Mouse (Mus musculus): ENCODE measurements around the gene Unc5b. TPM values are rescaled to one million over a fixed set of nuclear protein-coding genes. Genes with fewer than 3 reads are reported as not detected.

Gene Unc5b
- polyA plus RNA-seq, 1 experiment from 2014 or later, result 2.8 TPM

GRCm38 (mm10) chr10:60792841-60793240, 38.5 kb downstream of the Unc5b start:
- Histone ChIP-seq H3K4me3 (no peak overlapping the region), H3K9ac (replicated peaks) (no peak overlapping the region), H3K27me3 (no peaks in the 10 kb centered on the region), H3K4me2 (replicated peaks) (no peak overlapping the region), H3K9me3 (no peaks in the 10 kb centered on the region), H3K4me1 (peaks cover 10% of the 10 kb centered on the region), H3K36me3 (no peaks in the 10 kb centered on the region), H3K27ac (replicated peaks) (no peak overlapping the region)
- no peak for ATAC-seq (replicated peaks)
- WGBS, result 22% methylated on average over 11 of the region's 11 CpGs

DNA sequence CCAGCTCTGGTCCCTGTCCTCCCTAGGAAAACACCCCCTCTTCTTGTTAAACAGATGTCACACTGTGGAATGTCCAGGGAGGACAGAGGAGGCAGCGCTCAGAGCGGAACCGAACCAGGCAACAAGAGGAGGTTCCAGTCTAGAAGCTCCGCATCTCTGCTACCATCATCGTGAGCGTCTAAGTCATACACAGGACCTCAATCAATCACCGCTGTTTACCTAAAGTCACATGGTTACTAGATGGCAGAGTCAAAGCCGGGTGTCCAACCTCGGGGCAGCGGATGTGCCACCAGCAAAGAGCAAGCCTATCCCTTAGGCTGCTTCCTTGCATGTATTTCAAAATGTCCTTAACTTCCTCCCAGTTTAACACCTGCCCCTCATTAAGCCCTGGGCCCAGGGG, 39.0 kb downstream of the Unc5b start:
- Histone ChIP-seq H3K4me1 (peaks cover 11% of the 10 kb centered on the region), H3K9ac (replicated peaks) (no peak overlapping the region), H3K9me3 (no peaks in the 10 kb centered on the region), H3K27me3 (no peaks in the 10 kb centered on the region), H3K27ac (replicated peaks) (no peak overlapping the region), H3K4me3 (no peak overlapping the region), H3K4me2 (replicated peaks) (no peak overlapping the region), H3K36me3 (no peaks in the 10 kb centered on the region)
- 75% methylated on average over 10 of the region's 10 CpGs for WGBS
- ATAC-seq (replicated peaks), result no peak

GRCm38 (mm10) chr10:60790912-60791311, 40.5 kb downstream of the Unc5b start:
- no peak overlapping the region for H3K4me2 ChIP-seq (replicated peaks)
- no peaks in the 10 kb centered on the region for H3K27me3 ChIP-seq
- H3K4me3 ChIP-seq, result no peak overlapping the region
- no peaks in the 10 kb centered on the region for H3K36me3 ChIP-seq
- no peak for ATAC-seq (replicated peaks)
- peaks cover 12% of the 10 kb centered on the region for H3K4me1 ChIP-seq
- WGBS, result 88% methylated on average over 6 of the region's 6 CpGs
- no peak overlapping the region for H3K27ac ChIP-seq (replicated peaks)
- H3K9ac ChIP-seq (replicated peaks), result no peak overlapping the region
- no peaks in the 10 kb centered on the region for H3K9me3 ChIP-seq

DNA sequence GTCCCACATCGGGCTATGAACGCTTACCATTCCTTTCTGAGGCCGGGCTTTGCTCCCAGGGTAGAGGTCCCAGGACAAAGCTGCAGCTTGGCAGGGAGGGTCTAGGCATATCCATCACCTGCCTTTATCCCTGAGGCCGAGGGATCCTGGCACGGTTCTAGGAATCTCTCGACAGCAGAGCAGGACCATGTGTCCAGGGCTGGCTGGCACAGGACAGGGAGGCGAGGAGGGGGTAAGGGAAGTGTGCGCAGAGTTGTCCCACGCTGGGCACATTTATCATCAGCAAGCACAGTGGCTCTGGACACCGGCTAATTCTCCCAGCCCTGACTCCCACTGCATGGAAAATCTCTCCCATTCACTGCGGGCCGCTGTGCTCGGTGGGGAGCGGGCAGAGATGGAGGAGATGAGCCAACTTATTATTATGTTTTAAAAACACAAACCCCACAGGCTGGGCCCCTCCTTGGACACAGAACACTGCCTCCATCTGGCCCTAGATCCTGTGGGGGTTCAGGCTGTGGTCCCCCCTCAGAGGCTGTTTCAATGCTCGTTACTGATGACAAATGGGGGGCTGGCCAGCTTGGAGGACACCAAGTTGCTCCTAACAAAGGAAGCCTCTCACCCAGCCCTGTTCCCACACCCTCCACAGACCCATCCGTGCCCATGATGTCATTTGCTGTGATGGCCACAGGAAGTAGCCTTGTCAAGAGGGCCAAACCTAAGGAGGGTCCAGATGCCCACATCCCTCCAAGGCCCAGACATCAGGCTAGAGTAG, 43.9 kb downstream of the Unc5b start:
- no peak overlapping the region for H3K4me3 ChIP-seq
- H3K36me3 ChIP-seq, result no peaks in the 10 kb centered on the region
- no peak overlapping the region for H3K9ac ChIP-seq (replicated peaks)
- no peak for ATAC-seq (replicated peaks)
- no peak overlapping the region for H3K4me2 ChIP-seq (replicated peaks)
- no peak overlapping the region for H3K27ac ChIP-seq (replicated peaks)
- H3K4me1 ChIP-seq, result 0 out of 2 replicates have a peak, but pooled peaks cover 2% of the 10 kb centered on the region
- H3K9me3 ChIP-seq, result no peaks in the 10 kb centered on the region
- WGBS, result 66% methylated on average over 16 of the region's 16 CpGs
- no peaks in the 10 kb centered on the region for H3K27me3 ChIP-seq

- ATAC-seq (replicated peaks), result no peak
- Histone ChIP-seq H3K27ac (replicated peaks) (no peak overlapping the region), H3K36me3 (no peaks in the 10 kb centered on the region), H3K9me3 (no peaks in the 10 kb centered on the region), H3K9ac (replicated peaks) (no peak overlapping the region), H3K4me2 (replicated peaks) (no peak overlapping the region), H3K4me3 (no peak overlapping the region), H3K27me3 (no peaks in the 10 kb centered on the region), H3K4me1 (peaks cover 7% of the 10 kb centered on the region; the same call in 1 of the 2 replicates)
- WGBS, result 17% methylated on average over 2 of the region's 2 CpGs
These were observed 47.8 kb downstream of the Unc5b start for GRCm38 (mm10) chr10:60783608-60784007.

DNA sequence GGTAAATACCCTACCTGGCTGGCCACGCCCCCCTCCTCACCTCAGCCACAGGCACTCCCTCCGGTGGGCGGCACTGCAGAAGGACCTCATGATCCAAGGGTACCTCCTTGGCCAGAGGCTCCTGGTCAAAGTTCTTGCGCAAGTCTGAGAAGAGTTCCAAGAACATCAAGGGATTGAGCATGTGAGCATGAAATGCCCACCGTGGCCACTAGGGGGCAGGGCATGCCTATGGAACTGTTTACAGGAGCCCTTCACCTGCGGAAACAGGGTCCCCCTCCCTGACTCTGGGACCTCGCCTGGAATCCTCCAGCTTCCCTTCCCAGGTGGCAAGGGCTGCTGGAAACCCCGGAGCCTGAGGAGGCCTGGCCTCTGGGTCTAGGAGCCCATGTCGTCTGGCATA, 51.8 kb downstream of the Unc5b start:
- Histone ChIP-seq H3K9me3 (no peaks in the 10 kb centered on the region), H3K4me3 (no peak overlapping the region), H3K27me3 (no peaks in the 10 kb centered on the region), H3K4me1 (peaks cover 5% of the 10 kb centered on the region; the same call in 1 of the 2 replicates), H3K27ac (replicated peaks) (no peak overlapping the region), H3K4me2 (replicated peaks) (peak overlapping the region; percentile 36), H3K9ac (replicated peaks) (no peak overlapping the region), H3K36me3 (no peaks in the 10 kb centered on the region)
- peak; percentile 35; the same call in 1 of the 2 replicates for ATAC-seq (replicated peaks)
- WGBS, result 10% methylated on average over 9 of the region's 9 CpGs

DNA sequence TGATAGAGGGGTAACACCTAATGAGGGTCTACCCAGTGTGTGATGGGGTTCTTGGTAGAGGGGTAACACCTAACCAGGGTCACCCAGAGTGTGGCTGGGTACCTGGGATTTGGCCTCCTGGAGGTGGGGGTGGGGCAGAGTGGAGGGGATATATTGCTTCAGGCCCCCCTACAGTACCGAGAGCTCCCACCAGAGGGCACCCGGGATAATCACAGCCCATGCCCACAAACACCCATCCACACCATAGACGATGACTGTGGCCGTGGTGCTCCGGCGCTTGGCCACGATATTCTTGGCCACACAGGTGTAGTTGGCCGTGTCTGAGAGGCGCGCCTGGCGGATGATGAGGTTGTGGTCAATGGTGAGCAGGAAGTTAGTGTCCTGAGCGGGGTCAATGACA, 52.8 kb downstream of the Unc5b start:
- H3K4me2 ChIP-seq (replicated peaks), result no peak overlapping the region
- H3K36me3 ChIP-seq, result no peaks in the 10 kb centered on the region
- no peak overlapping the region for H3K4me3 ChIP-seq
- WGBS, result 67% methylated on average over 12 of the region's 12 CpGs
- no peak overlapping the region for H3K9ac ChIP-seq (replicated peaks)
- no peak overlapping the region for H3K27ac ChIP-seq (replicated peaks)
- H3K9me3 ChIP-seq, result no peaks in the 10 kb centered on the region
- ATAC-seq (replicated peaks), result peak; percentile 18; the same call in 1 of the 2 replicates
- H3K27me3 ChIP-seq, result no peaks in the 10 kb centered on the region
- H3K4me1 ChIP-seq, result peaks cover 5% of the 10 kb centered on the region; the same call in 1 of the 2 replicates

GRCm38 (mm10) chr10:60775473-60775872, 55.9 kb downstream of the Unc5b start:
- H3K4me1 ChIP-seq, result peaks cover 5% of the 10 kb centered on the region; the same call in 1 of the 2 replicates

GRCm38 (mm10) chr10:60774616-60775015, 56.8 kb downstream of the Unc5b start:
- 97% methylated on average over 13 of the region's 13 CpGs for WGBS
- Histone ChIP-seq H3K27ac (replicated peaks) (no peak overlapping the region), H3K27me3 (no peaks in the 10 kb centered on the region), H3K4me1 (no peaks in the 10 kb centered on the region), H3K9me3 (no peaks in the 10 kb centered on the region), H3K9ac (replicated peaks) (no peak overlapping the region), H3K36me3 (no peaks in the 10 kb centered on the region), H3K4me2 (replicated peaks) (no peak overlapping the region), H3K4me3 (no peak overlapping the region)
- no peak for ATAC-seq (replicated peaks)

More at GRCm38 (mm10) chr10:60775473-60775872, 55.9 kb downstream of the Unc5b start:
- no peaks in the 10 kb centered on the region for H3K36me3 ChIP-seq
- WGBS, result 75% methylated on average over 6 of the region's 6 CpGs
- no peaks in the 10 kb centered on the region for H3K9me3 ChIP-seq
- no peak overlapping the region for H3K27ac ChIP-seq (replicated peaks)
- no peaks in the 10 kb centered on the region for H3K27me3 ChIP-seq
- no peak overlapping the region for H3K9ac ChIP-seq (replicated peaks)
- no peak for ATAC-seq (replicated peaks)
- H3K4me3 ChIP-seq, result no peak overlapping the region
- no peak overlapping the region for H3K4me2 ChIP-seq (replicated peaks)

DNA sequence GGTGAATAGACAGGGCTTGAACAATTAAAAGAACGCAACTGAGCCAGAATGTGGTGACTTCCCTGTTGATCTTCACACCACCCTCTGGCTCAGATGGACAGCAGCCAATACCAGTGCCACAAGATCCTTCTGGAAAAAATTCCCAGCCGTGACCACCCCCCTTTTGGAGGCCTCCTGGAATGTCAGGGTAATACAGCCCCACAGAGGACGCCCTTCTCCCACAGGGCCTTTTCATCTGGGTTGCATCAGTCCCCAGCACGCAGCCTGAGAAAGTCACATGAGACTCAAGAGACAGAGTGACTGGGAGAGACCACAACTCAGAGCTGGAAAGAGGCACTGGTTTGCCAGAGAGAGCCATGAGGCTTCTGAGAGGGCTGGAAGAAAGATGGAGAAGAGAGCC, 60.5 kb downstream of the Unc5b start:
- no peak for ATAC-seq (replicated peaks)
- no peak overlapping the region for H3K4me3 ChIP-seq

DNA sequence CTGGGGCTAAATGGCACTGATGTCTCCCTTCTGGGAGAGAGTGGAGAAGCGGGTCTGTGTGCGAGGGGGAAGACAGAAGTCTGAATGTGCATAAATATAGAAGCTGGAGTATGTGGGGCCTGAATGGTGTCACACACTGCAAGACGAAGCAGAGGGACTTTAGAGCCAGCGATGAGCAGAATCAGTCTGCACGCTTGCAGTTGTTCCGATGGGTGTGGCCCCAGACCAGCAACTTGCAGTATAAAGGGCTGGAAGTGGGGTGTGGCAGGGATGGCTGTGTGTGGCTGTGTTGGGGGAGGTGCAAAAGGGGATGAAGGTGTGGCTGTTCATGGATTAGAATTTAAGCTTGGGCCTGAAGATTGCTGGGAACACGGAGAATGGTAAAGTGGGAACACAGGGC, 62.8 kb downstream of the Unc5b start:
- WGBS, result 87% methylated on average over 7 of the region's 7 CpGs
- H3K9me3 ChIP-seq, result no peaks in the 10 kb centered on the region
- no peaks in the 10 kb centered on the region for H3K4me1 ChIP-seq

More for the DNA sequence above, 60.5 kb downstream of the Unc5b start:
- Histone ChIP-seq H3K9me3 (no peaks in the 10 kb centered on the region), H3K4me2 (replicated peaks) (no peak overlapping the region), H3K4me1 (no peaks in the 10 kb centered on the region), H3K36me3 (no peaks in the 10 kb centered on the region), H3K27ac (replicated peaks) (no peak overlapping the region), H3K27me3 (no peaks in the 10 kb centered on the region), H3K9ac (replicated peaks) (no peak overlapping the region)
- 65% methylated on average over 4 of the region's 4 CpGs for WGBS

DNA sequence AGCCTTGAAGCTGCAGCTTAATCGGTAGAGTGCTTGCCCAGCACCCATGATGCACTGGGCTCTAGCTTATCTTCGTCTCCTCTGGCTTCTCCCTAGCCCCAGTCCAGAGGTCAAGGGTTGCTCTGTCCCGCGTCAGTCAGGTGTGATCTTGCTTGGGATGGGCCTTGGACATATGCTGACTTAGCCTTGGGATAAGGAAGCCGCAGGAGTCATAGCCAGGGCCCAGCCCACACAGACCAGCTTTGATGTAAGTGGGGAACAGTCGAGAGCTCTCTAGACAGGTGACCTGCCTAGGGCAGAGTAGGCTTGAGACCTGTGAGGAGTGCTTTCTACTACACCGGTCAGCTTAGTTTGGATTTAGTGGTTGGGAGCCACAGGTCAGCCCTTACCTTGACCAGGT, 64.0 kb downstream of the Unc5b start:
- no peaks in the 10 kb centered on the region for H3K36me3 ChIP-seq
- 87% methylated on average over 7 of the region's 7 CpGs for WGBS
- H3K4me3 ChIP-seq, result no peak overlapping the region
- no peak overlapping the region for H3K4me2 ChIP-seq (replicated peaks)
- no peak for ATAC-seq (replicated peaks)
- H3K27me3 ChIP-seq, result no peaks in the 10 kb centered on the region
- no peaks in the 10 kb centered on the region for H3K9me3 ChIP-seq
- no peaks in the 10 kb centered on the region for H3K4me1 ChIP-seq
- no peak overlapping the region for H3K27ac ChIP-seq (replicated peaks)
- no peak overlapping the region for H3K9ac ChIP-seq (replicated peaks)

More for the DNA sequence above, 62.8 kb downstream of the Unc5b start:
- Histone ChIP-seq H3K9ac (replicated peaks) (no peak overlapping the region), H3K4me3 (no peak overlapping the region), H3K4me2 (replicated peaks) (no peak overlapping the region), H3K36me3 (no peaks in the 10 kb centered on the region), H3K27me3 (no peaks in the 10 kb centered on the region), H3K27ac (replicated peaks) (no peak overlapping the region)
- ATAC-seq (replicated peaks), result no peak

DNA sequence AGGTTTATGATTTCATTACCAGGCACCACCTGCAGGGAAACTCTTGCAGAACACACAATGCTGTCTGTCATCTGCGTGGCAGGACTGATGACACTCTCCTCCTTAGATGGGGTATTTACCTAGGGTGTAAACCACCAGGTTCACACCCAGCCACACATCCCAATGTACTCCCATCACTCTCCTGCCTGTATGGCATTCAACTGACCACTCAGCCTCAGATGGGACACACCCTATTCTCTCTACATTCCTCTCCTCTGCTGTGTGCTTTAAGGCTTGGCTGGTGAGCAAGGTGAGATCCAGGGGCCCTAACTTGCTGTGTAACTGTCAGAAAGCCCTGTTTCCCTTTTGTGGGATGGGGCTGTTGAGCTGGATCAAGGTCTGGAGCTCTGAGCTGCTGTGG, 69.3 kb downstream of the Unc5b start:
- Histone ChIP-seq H3K4me3 (no peak overlapping the region), H3K4me1 (no peaks in the 10 kb centered on the region), H3K9me3 (no peaks in the 10 kb centered on the region), H3K27me3 (no peaks in the 10 kb centered on the region), H3K27ac (replicated peaks) (no peak overlapping the region), H3K4me2 (replicated peaks) (no peak overlapping the region), H3K9ac (replicated peaks) (no peak overlapping the region), H3K36me3 (no peaks in the 10 kb centered on the region)
- ATAC-seq (replicated peaks), result no peak
- WGBS, result 80% methylated on average over 1 of the region's 1 CpGs
